Mouse (Mus musculus) adrenal gland, adult (tissue): ENCODE measurements at regions not wholly inside any gene's neighbourhood (a gene's known extent, or its start where the extent isn't known, plus 50 kb on each side); places are given as distances from the start of the nearest gene placed in this dataset.

Source experiments
- DNase-seq, 2 experiments: peaks; one replicate each; pipeline ENCODE4 v3.0.0; 2022 to 2023; ENCODE audit warnings: low spot score in 1 of 2; ENCODE audit not compliant: inconsistent age in 2 of 2

GRCm38 (mm10) chr6:31665671-31666486, 102.1 kb upstream of the Podxl start:
- no peak for DNase-seq

DNA sequence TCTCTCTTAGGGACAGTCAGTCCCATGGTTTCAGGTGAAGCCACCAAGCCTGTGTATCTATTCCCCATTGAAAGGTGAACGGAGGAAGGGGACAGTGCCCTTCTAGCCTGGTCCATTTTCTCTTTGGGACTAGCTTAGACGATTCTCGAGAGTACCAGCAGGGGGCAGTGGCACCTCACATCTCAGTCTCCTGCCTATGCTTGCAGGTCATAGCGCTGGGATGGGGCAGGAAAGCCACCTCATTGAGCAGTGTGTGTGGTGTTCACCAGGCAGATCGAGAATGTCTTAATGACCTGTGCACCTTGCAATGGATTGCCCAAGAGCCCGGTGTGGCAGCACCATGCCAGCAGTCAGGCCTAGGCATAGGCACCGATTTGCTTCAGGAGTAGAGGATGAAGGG, 100.7 kb upstream of the Podxl start:
- peak; percentile 67 to 91 for DNase-seq

DNA sequence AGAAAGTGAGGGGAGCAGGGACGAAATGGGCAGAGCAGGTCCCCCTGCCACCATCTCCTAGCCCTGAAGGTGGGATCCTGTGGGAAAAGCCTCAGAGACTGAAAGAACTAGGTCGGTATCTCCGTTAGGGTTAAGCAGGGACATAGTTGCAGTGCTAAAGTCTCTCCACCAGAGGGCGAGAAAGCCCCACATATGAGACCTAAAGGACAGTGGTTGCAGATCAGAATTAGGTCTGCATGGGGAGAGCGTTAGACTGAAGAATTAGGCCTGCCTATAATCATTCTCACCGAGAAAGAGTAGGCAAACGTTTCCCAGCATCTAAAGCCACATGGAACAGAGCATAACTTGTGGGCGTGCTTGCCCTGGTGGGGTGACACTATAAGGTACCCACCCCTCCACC, 97.0 kb upstream of the Podxl start:
- peak; percentile 57 to 86 for DNase-seq

DNA sequence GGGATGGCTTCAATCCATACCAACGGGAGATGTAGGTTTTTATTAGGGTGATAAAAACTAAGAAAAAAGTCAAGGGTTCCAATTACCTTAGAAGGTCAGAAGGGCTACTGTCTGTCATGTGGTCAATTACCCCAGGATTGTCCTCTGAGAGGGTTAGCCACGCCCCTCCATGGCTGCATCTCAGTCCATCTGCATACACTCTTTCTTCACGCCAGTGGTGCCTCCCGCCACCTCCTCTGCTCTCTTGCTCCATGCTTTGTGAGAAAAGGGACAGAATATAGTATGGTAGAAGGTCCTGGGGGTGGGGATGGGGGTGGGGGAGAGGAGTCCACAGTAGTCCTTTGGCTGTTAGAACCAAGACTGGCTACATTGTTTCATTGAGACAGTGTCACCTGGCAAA, 96.1 kb upstream of the Podxl start:
- DNase-seq, result no peak

- no peak for DNase-seq
Measured at GRCm38 (mm10) chr6:31658447-31659199, 94.8 kb upstream of the Podxl start.

DNA sequence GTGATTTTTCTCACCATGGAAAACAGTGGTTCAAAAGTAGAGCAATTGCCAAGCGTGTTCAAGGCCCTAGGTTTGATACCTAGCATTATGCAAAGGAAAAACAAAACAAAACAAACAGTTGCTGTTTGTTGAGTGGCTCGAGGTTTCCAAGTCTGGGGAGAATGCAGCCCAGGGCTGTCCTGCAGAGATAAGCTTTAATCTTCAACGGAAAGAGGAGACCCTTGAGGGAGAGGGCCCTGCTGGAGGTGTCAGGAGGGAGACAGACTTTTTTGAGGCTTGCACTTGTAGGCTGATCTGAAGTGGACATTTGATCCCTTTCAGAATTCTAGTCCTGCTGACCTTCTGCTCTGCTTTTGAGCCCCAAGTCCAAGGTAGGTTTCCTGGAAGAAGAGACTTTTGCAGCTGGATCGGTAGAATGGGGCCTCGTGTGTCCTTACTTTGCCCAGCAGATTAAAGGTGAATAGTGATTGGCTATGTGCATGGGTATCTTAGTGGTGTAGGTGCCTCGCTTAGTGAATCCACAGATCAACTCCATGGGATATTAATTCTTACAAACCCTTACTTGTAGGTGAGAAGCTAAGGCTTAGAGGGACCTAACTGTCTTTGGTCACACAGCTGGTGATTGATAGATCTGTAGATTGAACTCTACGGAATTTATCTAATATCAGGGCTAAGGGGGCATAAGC, 87.2 kb upstream of the Podxl start:
- DNase-seq, result no peak

GRCm38 (mm10) chr6:31645261-31645660, 81.5 kb upstream of the Podxl start:
- no peak for DNase-seq

DNA sequence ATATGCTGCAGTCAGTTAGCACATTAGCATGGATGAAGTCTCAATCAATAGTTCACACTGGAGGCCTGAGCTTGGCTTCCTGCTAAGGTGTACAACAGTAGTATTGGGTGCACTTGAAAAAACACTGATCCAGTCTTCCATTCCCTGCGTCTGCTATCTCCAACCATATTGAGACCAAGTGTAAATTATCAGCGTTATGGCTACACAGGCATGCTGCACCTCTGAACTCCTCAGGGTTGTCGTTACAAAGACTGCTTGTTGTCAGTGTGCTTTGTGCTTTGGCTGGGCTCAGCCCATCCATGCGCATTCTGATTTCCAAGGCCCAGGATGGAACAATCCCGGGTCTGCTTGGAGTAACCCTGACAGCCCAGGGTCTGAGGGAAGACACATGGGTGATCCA, 80.7 kb upstream of the Podxl start:
- no peak for DNase-seq

DNA sequence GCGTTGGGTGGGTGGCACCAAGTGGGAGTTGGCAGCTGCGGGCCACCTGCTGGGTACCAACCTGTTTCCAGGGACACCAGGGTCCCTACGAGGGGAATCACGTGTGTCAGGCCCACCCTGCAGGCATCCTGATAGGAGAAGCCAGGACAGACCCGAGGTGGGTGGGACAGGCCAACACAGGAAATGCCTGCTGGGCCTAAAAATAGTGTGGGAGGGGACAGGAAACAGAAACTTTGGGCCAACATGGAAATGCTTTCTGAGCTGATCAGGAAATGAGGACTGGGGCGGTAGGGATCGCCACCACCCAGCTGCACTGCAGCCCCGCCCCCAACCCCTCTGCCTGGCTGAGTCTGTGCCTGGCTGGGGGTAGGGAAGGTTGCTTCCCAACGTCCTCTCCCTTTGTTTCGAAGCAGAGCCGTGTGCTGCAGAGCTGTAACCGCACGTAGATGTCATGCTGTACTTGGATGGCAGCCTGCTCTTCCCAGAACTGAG, 78.7 kb upstream of the Podxl start:
- peak; percentile 72 to 78 for DNase-seq

GRCm38 (mm10) chr6:31640745-31641144, 77.0 kb upstream of the Podxl start:
- DNase-seq, result no peak

- peak; percentile 65 to 87 for DNase-seq
Measured at GRCm38 (mm10) chr6:31639460-31639859, 75.7 kb upstream of the Podxl start.

GRCm38 (mm10) chr6:31638434-31639220, 74.8 kb upstream of the Podxl start:
- DNase-seq, result no peak

DNA sequence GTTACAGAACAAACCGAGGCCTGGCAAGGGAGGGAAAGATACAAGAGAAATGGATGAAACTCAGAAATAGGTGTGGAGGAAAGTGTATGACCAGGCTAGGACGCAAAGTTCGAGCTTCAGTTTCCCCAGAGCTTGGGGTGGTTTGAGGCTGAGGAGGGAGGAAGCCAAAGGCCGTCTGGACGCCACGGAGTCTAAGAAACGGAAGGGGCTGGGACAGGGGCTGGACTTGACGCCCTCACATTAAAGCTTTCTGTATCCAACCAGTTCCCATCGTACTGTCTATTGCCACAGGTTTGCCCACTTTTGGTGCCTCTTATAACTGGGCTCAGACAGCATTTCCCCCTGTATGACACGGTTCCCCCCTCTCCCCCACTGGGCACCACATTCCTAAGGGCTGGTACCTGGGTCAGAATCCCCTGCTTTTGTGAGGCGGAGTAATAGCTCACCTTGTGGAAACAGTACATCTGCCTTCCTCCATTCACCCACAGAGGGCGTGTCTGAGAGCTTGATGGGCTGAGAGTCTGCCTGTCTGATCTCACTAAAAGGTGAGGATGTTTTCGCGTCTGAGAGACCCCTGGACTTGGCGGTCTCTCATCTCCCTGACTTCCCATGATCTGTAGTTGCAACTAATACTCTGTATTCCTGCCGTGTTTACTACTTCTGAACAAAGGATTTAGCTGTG, 73.7 kb upstream of the Podxl start:
- peak in 1 of 2 experiments; percentile 35 for DNase-seq

DNA sequence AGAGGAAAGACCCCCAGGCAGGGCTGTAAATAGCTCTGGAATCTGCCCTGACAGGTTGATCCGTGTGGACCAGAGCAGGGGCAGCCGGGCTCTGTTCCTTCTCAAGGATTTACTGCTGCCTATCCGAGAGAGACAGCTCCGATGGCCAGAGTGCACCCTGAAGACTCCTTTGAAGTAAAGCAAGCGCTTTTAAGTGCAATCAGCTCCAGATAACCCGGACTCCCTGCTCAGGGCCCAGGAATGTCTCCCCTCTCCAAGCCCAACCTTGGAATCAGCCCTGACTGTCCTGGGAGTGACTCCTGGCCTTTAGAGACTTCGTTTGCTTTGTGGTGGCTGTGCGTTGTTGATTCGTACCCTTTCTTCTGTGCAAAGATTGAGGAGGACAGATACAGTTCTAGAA, 73.2 kb upstream of the Podxl start:
- peak; percentile 18 to 42 for DNase-seq

DNA sequence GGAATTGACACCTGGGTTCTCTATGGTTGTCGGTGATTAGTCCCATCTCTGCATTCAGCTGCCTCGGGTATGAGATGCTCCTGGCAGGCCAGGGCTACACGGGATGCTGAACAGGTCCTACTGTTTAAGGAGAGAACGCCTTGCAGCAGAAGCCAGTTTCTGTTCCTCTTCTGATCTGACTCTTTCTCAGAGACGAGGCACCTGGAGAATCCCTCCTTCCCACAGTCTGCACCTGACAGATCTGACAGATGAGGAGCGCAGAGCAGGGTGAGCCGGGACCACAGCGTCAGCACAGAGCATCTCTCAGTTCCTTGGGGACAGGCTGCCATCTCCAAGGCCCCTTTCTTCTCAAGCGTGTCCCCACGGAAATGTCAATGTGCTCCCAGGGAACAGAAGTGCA, 68.7 kb upstream of the Podxl start:
- DNase-seq, result no peak

- DNase-seq, result no peak
Measured at GRCm38 (mm10) chr6:31630009-31630408, 66.2 kb upstream of the Podxl start.

DNA sequence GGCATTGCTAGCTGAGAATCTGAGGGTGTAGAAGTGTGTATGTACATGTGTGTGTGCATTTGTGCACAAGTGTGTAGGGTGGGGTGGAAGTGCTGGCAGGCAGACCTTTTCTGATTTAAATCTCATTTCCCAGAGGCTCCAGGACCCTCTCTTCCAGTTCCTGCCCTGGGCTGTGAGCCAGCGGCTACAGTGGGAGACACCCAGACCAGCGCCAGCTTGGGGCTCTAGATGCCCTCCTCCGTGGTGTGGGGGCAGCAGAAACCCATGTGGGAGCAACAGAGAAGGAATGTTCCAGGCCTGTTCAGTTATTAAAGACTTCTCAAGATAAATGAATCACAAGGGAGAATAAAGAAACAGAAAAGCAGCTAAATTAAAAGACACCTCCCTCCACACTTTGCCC, 64.1 kb upstream of the Podxl start:
- no peak for DNase-seq

GRCm38 (mm10) chr6:31625055-31625454, 61.3 kb upstream of the Podxl start:
- DNase-seq, result no peak

GRCm38 (mm10) chr6:31624374-31624773, 60.6 kb upstream of the Podxl start:
- peak in 1 of 2 experiments; percentile 35 for DNase-seq

- no peak for DNase-seq
Measured at GRCm38 (mm10) chr6:31621023-31621422, 57.2 kb upstream of the Podxl start.
